Mouse (Mus musculus) midbrain, embryonic 11.5 days (tissue): ENCODE data around the gene Mprip. TPM values are rescaled to one million over a fixed set of nuclear protein-coding genes. Genes with fewer than 3 reads are reported as not detected.

ENCODE experiments used
- ATAC-seq: fragments of 200-750 bp; cut with Nextera tagmentation; 2 replicates; pipeline ENCODE4 v1.8.0; 2017; ENCODE audit warnings: moderate TSS enrichment, moderate library complexity; ENCODE audit not compliant: low FRiP score
- DNase-seq: peaks from one replicate; pipeline ENCODE4 v3.0.0; 2015; ENCODE audit warnings: low spot score; ENCODE audit errors: missing footprints
- H3K27ac ChIP-seq: fragments of 300-500 bp; sonication (generic); 2 replicates; pipeline ENCODE4 v1.5.1; 2014; ENCODE audit warnings: low read depth, low read length
- H3K27me3 ChIP-seq: fragments of 300-500 bp; sonication (generic); 2 replicates; pipeline ENCODE4 v1.6.1; 2014; ENCODE audit warnings: mild to moderate bottlenecking, low read length, moderate library complexity, mixed read lengths; ENCODE audit not compliant: control insufficient read depth, insufficient read depth
- H3K36me3 ChIP-seq: fragments of 300-500 bp; sonication (generic); 2 replicates; pipeline ENCODE4 v1.6.1; 2014; ENCODE audit warnings: mild to moderate bottlenecking, low read length, moderate library complexity, mixed read lengths; ENCODE audit not compliant: control insufficient read depth, insufficient read depth
- H3K4me1 ChIP-seq: fragments of 300-500 bp; sonication (generic); 2 replicates; pipeline ENCODE4 v1.6.1; 2014; ENCODE audit warnings: low read length; ENCODE audit not compliant: control insufficient read depth, insufficient read depth
- H3K4me2 ChIP-seq: fragments of 300-500 bp; sonication (generic); 2 replicates; pipeline ENCODE4 v1.6.1; 2014; ENCODE audit warnings: mild to moderate bottlenecking, moderate library complexity
- H3K4me3 ChIP-seq: fragments of 300-500 bp; sonication (generic); 2 replicates; pipeline ENCODE4 v1.5.1; 2014; ENCODE audit warnings: low read depth, low read length
- H3K9ac ChIP-seq: fragments of 300-500 bp; sonication (generic); 2 replicates; pipeline ENCODE4 v1.6.1; 2014; ENCODE audit warnings: low read length
- H3K9me3 ChIP-seq: fragments of 300-500 bp; sonication (generic); 2 replicates; pipeline ENCODE4 v1.6.1; 2016; ENCODE audit warnings: low read length; ENCODE audit not compliant: control insufficient read depth
- WGBS: fragments of 180-500 bp; shearing (Covaris S2); extraction: QIAGEN DNeasy Blood & Tissue Kit; methylation state at CpG from one replicate; pipeline ENCODE4 v1.1.7; 2014; 5-methylcytosine and 5-hydroxymethylcytosine counted together
- polyA plus RNA-seq: library from polyadenylated mRNA; unstranded; fragments of >200 nt; fragmentation: Nextera tagmentation; extraction: Ambion mirVana; gene quantifications from 2 replicates; pipeline ENCODE4 v1.2.1, GENCODE M21; 2014

Mprip gene
- polyA plus RNA-seq, 1 experiment from 2014 or later, result 69.5 TPM

DNA sequence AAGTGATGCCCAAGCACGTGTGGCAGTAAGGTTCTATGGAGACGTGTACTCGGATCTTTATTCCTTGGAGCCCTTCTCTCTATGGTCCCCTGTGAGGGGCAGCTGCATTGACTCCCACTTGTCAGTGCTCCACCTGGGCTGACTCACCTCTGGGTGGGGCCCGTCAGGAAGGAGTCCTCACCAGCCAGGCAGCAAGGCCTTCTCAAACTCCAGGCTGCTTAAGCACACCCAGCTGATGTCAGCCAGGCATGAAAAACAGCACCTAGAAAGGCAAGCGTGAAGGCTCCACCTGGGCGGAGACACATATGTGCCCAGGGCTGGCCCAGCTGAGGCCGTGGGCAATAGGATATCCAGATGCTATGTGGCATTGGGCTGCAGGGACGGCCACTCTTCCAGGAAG is 18.7 kb upstream of the Mprip start:
- Histone ChIP-seq H3K4me3 (no peak overlapping the region), H3K4me2 (no peak overlapping the region), H3K27ac (no peak overlapping the region), H3K9me3 (no peaks in the 10 kb centered on the region), H3K27me3 (no peaks in the 10 kb centered on the region), H3K36me3 (no peaks in the 10 kb centered on the region), H3K9ac (no peak overlapping the region), H3K4me1 (no peaks in the 10 kb centered on the region)
- DNase-seq (no peak), ATAC-seq (no peak)
- WGBS, result 91% methylated on average over 8 of the region's 8 CpGs

DNA sequence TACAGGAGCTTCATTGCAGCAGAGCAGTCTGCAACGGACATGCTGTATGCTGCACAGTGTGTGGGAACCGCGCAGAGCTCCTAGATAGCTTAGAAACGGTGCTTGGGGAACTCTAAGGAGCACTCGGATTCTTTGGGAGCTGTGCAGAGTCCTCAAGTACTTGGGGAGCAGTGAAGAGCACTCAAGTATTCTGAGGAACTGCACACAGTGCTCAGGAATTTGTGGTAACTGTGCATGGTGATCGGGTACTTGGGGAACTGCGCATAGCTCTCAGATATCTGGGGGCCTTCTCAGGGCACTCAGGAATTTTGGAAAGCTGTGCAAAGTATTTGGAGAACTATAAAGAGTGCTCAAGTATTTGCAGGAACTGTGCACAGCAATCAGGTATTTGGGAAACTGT is 16.1 kb upstream of the Mprip start:
- no peaks in the 10 kb centered on the region for H3K27me3 ChIP-seq
- H3K4me3 ChIP-seq, result no peak overlapping the region
- H3K4me2 ChIP-seq, result no peak overlapping the region
- DNase-seq, result no peak
- H3K36me3 ChIP-seq, result no peaks in the 10 kb centered on the region
- H3K27ac ChIP-seq, result no peak overlapping the region
- H3K9me3 ChIP-seq, result no peaks in the 10 kb centered on the region
- H3K4me1 ChIP-seq, result no peaks in the 10 kb centered on the region
- 65% methylated on average over 7 of the region's 7 CpGs for WGBS
- ATAC-seq, result no peak
- H3K9ac ChIP-seq, result no peak overlapping the region

DNA sequence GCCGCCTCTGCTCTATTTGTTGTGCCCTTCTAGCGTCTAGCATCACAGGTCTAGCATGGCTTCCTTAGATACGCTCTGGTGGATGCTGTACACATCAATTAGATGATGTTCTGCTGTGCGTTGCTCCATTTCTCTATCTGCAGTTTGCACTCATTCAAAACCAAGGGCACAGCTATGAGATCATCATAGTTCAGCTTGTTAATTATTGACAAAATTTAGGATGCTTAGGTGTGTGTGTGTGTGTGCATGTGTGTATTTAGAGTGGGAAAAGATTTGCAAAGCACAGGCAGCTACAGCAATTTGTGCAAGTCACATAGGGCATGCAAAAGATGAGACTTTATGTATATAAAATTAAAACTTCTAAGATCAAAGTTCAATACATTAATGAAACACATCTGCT is 12.0 kb upstream of the Mprip start:
- H3K9me3 ChIP-seq, result no peaks in the 10 kb centered on the region
- H3K36me3 ChIP-seq, result no peaks in the 10 kb centered on the region
- DNase-seq (no peak), ATAC-seq (no peak)
- H3K9ac ChIP-seq, result no peak overlapping the region
- no peak overlapping the region for H3K4me2 ChIP-seq
- no peaks in the 10 kb centered on the region for H3K27me3 ChIP-seq
- 75% methylated on average over 4 of the region's 4 CpGs for WGBS
- no peak overlapping the region for H3K27ac ChIP-seq
- no peaks in the 10 kb centered on the region for H3K4me1 ChIP-seq
- no peak overlapping the region for H3K4me3 ChIP-seq

DNA sequence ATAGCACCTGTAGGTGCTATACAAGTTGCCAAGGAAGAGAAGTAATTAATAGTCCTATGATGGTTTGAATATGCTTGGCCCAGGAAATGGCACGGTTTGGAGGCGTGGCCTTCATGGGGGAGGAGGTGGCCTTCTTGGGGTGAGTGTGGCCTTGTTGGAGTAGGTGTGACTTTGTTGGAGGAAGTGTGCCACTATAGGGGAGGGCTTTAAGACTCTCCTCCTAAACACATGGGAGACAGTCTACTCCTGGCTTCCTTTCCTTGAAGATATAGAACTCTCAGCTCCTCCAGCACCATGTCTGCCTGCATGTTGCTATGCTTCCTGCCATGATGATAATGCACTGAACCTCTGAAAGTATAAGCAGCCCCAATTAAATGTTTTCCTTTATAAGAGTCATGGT is 8.1 kb upstream of the Mprip start:
- Histone ChIP-seq H3K4me2 (no peak overlapping the region), H3K9me3 (no peaks in the 10 kb centered on the region), H3K9ac (no peak overlapping the region), H3K4me1 (no peaks in the 10 kb centered on the region), H3K27me3 (no peaks in the 10 kb centered on the region), H3K4me3 (no peak overlapping the region), H3K36me3 (no peaks in the 10 kb centered on the region), H3K27ac (no peak overlapping the region)
- ATAC-seq (no peak), DNase-seq (no peak)
- WGBS, result 76% methylated on average over 2 of the region's 2 CpGs

DNA sequence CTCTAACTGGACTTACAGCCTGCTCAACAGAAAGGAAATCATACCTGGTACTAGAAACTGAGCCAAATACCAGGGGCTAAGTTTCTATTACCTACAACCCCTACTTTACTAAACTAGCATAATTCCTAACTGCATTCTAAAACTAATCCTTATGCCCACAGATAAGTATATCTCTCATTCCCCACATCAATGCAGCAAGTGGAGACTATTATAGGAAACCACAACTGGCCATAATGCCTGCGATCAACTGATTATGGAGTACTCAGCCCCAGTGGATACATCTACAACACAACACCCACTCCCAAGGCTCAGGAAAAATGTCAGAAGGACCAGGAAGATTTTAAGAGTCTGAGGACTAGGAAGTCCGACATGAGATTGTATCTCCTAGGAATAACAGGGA is 7.6 kb upstream of the Mprip start:
- ATAC-seq (no peak), DNase-seq (no peak)
- no peak overlapping the region for H3K27ac ChIP-seq
- 92% methylated on average over 2 of the region's 2 CpGs for WGBS
- no peak overlapping the region for H3K4me3 ChIP-seq
- no peaks in the 10 kb centered on the region for H3K4me1 ChIP-seq
- H3K4me2 ChIP-seq, result no peak overlapping the region
- H3K27me3 ChIP-seq, result no peaks in the 10 kb centered on the region
- H3K9me3 ChIP-seq, result no peaks in the 10 kb centered on the region
- no peak overlapping the region for H3K9ac ChIP-seq
- H3K36me3 ChIP-seq, result no peaks in the 10 kb centered on the region

DNA sequence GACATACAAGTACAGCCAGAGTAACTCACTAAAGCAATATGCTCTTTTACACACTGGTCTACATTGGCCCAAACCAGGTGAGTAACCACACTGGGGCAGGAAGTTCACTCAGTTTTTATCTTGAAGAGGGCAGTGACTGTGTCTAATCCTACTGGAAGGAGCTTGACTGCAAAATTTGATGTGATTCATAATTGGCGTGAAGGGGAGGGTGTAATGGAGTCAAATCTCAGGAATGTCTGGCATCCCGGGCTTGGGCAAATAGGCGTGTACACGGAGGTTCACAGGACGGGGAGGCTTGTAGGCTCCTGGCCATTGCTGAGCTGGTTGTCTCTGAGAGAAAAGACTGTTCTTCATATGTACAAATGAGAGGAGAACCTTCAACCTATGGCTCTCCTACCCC is 5.8 kb upstream of the Mprip start:
- ATAC-seq, result no peak
- no peak for DNase-seq
- H3K27ac ChIP-seq, result no peak overlapping the region
- 77% methylated on average over 5 of the region's 5 CpGs for WGBS
- no peak overlapping the region for H3K4me3 ChIP-seq
- no peaks in the 10 kb centered on the region for H3K9me3 ChIP-seq
- H3K27me3 ChIP-seq, result no peaks in the 10 kb centered on the region
- H3K9ac ChIP-seq, result no peak overlapping the region
- no peaks in the 10 kb centered on the region for H3K36me3 ChIP-seq
- no peak overlapping the region for H3K4me2 ChIP-seq
- no peaks in the 10 kb centered on the region for H3K4me1 ChIP-seq

DNA sequence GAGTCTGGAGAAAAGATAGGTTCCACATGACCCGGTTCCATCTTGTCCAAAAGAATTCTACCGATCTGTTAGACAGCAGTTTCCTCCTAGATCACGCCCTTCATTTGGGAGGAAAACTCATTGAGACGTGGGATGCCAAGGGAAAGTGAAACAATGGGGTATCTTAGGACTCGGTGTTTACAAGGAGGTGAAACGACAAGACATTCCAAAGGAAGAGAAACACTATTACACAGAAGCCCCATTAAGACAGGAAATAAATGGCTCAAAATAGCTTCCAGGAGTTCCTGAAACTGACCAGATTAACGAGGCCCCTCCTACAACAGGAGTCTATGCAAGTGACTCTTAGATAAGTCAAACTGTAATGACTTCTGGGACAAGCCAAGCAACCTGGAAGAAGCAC is 5.1 kb upstream of the Mprip start:
- Histone ChIP-seq H3K27me3 (no peaks in the 10 kb centered on the region), H3K4me1 (no peaks in the 10 kb centered on the region), H3K4me2 (no peak overlapping the region), H3K4me3 (no peak overlapping the region), H3K27ac (no peak overlapping the region), H3K36me3 (no peaks in the 10 kb centered on the region), H3K9me3 (no peaks in the 10 kb centered on the region), H3K9ac (no peak overlapping the region)
- WGBS, result 78% methylated on average over 7 of the region's 7 CpGs
- no peak for ATAC-seq
- no peak for DNase-seq

DNA sequence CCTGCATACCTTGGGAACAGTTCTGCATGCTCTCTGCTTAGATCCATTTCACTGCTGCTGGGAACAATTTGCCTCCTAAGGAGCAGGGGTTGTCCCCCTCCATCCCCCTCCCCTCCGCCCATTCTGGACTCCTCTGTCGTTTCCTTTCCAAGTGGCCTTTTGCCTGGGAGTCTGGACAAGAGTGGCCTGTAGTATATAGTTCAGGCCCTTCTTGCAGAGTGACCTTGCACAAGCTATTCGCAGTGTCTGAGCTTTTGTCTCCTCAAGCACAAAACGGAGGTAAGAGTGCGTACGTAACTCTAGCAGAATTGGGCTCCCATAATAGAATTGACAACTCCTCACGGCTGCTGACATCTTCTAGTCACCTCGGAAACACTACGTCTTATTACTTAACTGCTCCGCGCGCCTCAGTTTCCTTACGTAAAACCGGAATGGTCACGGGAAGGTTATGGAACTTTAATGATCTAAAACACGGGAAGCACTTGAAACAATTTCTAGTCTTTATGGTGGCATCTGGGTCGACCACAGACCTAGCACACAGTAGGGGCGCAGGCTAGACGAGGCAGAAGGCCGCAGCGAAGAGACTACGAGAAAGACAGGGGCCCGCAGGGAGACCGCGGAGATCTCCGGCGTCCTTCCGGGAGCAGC is 620 bp downstream of the Mprip start:
- no peaks in the 10 kb centered on the region for H3K9me3 ChIP-seq
- DNase-seq (no peak), ATAC-seq (0 out of 2 replicates have a peak, but pooled peaks have one; percentile 1)
- WGBS, result under 1% methylated on average over 28 of the region's 28 CpGs
- H3K9ac ChIP-seq, result peak overlapping the region; percentile 66
- no peaks in the 10 kb centered on the region for H3K36me3 ChIP-seq
- H3K4me2 ChIP-seq, result peak overlapping the region; percentile 61
- H3K4me3 ChIP-seq, result peak overlapping the region; percentile 83
- peak overlapping the region; percentile 6; the same call in 1 of the 2 replicates for H3K27ac ChIP-seq
- no peaks in the 10 kb centered on the region for H3K27me3 ChIP-seq
- H3K4me1 ChIP-seq, result peaks cover 21% of the 10 kb centered on the region

DNA sequence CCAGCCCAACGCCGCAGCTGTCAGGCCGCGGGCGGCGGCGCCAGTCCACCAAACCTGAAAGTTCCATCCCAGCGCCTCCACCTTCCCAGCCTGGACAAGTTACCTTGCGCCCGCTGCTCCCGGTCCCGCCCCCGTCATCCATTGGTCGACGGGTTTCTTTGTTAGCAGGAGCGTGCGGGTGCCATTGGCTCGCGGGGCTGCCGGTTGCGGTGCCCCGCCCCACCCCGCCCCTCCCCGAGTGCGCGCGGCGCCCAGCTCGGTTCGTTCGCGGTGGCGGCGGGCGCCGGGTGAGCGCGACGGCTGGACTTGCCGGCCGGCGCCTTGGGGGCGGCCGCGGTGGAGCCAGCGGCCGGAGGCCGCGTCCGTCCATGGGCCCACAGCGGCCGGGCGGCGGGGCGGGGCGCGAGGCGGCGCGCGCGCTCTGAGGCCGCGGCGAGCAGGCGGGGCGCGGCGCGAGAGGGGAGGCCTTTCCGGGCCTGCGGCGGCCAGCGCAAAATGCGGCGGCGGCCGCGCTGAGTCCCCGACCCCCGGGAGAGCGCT is 1.2 kb downstream of the Mprip start:
- peak; percentile 99 for ATAC-seq
- peak; percentile 98 for DNase-seq
- WGBS, result under 1% methylated on average over 52 of the region's 82 CpGs

More for the DNA sequence above, 1.2 kb downstream of the Mprip start:
- Histone ChIP-seq H3K4me2 (peak overlapping the region; percentile 87), H3K4me3 (peak overlapping the region; percentile 83), H3K4me1 (peaks cover 21% of the 10 kb centered on the region), H3K36me3 (no peaks in the 10 kb centered on the region), H3K9ac (peak overlapping the region; percentile 87), H3K9me3 (no peaks in the 10 kb centered on the region), H3K27me3 (no peaks in the 10 kb centered on the region), H3K27ac (peak overlapping the region; percentile 64)
